ENCODE assay signal across 9 mouse cellular contexts in genomic region chr13:51208378-51209100, GRCm38 (mm10). TPM values are rescaled to one million over a fixed set of nuclear protein-coding genes. Genes with fewer than 3 reads are reported as not detected.
DNase-seq lines count a peak whose midpoint lies in the region; ATAC-seq and TF ChIP-seq lines count a peak whose summit lies in the region.
"Had no signal": no experiment of that assay in that cellular context is flagged by ENCODE, and none has a peak within 500 bp of the region (broad histone marks: within the 10 kb centered on the region; RNA-seq: fewer than 3 reads in every experiment).

No protein-coding gene starts in this region.

- TF ChIP-seq CTCF in lung, postnatal 0 days (IDR thresholded peaks at IDR 0.05), result peak; percentile 62

- no peaks in the 10 kb centered on the region for H3K27me3 ChIP-seq in forebrain, embryonic 14.5 days (replicated peaks; ENCODE audit: control insufficient read depth, insufficient read depth, low read length)
- no peaks in the 10 kb centered on the region for H3K27me3 ChIP-seq in intestine, embryonic 14.5 days (replicated peaks; ENCODE audit: control insufficient read depth, insufficient read depth, low read length)
- H3K27me3 ChIP-seq in lung, postnatal 0 days (replicated peaks; ENCODE audit: insufficient read depth, low read length), result no peaks in the 10 kb centered on the region
- no peaks in the 10 kb centered on the region for H3K27me3 ChIP-seq in stomach, embryonic 14.5 days (ENCODE audit: control insufficient read depth, insufficient read depth, low read length)
- H3K27me3 ChIP-seq: Patski had no signal

- 59% methylated on average over 18 of the region's 18 CpGs for WGBS in forebrain, embryonic 14.5 days
- WGBS in intestine, embryonic 14.5 days, result 51% methylated on average over 18 of the region's 18 CpGs
- WGBS in lung, postnatal 0 days, result 44% methylated on average over 18 of the region's 18 CpGs
- 59% methylated on average over 18 of the region's 18 CpGs for WGBS in stomach, embryonic 14.5 days

- no peak overlapping the region for H3K27ac ChIP-seq in forebrain, embryonic 14.5 days (ENCODE audit: low read depth, low read length)
- H3K27ac ChIP-seq in intestine, embryonic 14.5 days (ENCODE audit: low read depth), result no peak overlapping the region
- no peak overlapping the region for H3K27ac ChIP-seq in lung, postnatal 0 days (ENCODE audit: low read length)
- no peak overlapping the region for H3K27ac ChIP-seq in stomach, embryonic 14.5 days (ENCODE audit: low read length)

- H3K9ac ChIP-seq in forebrain, embryonic 14.5 days (ENCODE audit: low read length), result no peak overlapping the region
- no peak overlapping the region for H3K9ac ChIP-seq in intestine, embryonic 14.5 days (ENCODE audit: low read length)
- no peak overlapping the region for H3K9ac ChIP-seq in lung, postnatal 0 days (replicated peaks; ENCODE audit: low read depth)
- H3K9ac ChIP-seq in stomach, embryonic 14.5 days (replicated peaks; ENCODE audit: low read depth, low read length), result no peak overlapping the region

- H3K4me1 ChIP-seq in forebrain, embryonic 14.5 days (ENCODE audit: control insufficient read depth, insufficient read depth, low read length), result no peaks in the 10 kb centered on the region
- H3K4me1 ChIP-seq in intestine, embryonic 14.5 days (replicated peaks; ENCODE audit: control insufficient read depth, insufficient read depth, low read length), result peaks cover 8% of the 10 kb centered on the region; the same call in 1 of the 2 replicates
- no peaks in the 10 kb centered on the region for H3K4me1 ChIP-seq in lung, postnatal 0 days (ENCODE audit: insufficient read depth, low read depth, low read length)
- no peaks in the 10 kb centered on the region for H3K4me1 ChIP-seq in stomach, embryonic 14.5 days (ENCODE audit: control insufficient read depth, insufficient read depth, low read length)

- peak; percentile 52 for DNase-seq in layer of hippocampus, adult 11-12 months (ENCODE audit: low spot score)
- no peak for DNase-seq in layer of hippocampus, adult 9-10 months (ENCODE audit: low spot score)
- peak; percentile 57 for DNase-seq in forebrain, embryonic 14.5 days (ENCODE audit: low spot score)
- no peak for DNase-seq in intestine, embryonic 14.5 days (ENCODE audit: low spot score)
- DNase-seq in lung, postnatal 0 days (ENCODE audit: low spot score), result peak; percentile 67
- DNase-seq in ovary, postnatal 14 days (ENCODE audit: low spot score), result no peak
- no peak for DNase-seq in cerebellum, adult 9-11 months

- no peak overlapping the region for H3K4me2 ChIP-seq in forebrain, embryonic 14.5 days (ENCODE audit: low read length)
- peak overlapping the region; percentile 36 for H3K4me2 ChIP-seq in intestine, embryonic 14.5 days (ENCODE audit: low read length)
- no peak overlapping the region for H3K4me2 ChIP-seq in lung, postnatal 0 days (replicated peaks; ENCODE audit: low read depth, low read length)
- H3K4me2 ChIP-seq in stomach, embryonic 14.5 days (replicated peaks; ENCODE audit: low read depth, low read length), result no peak overlapping the region

- no peaks in the 10 kb centered on the region for H3K9me3 ChIP-seq in forebrain, embryonic 14.5 days (replicated peaks; ENCODE audit: control insufficient read depth, low read length)
- no peaks in the 10 kb centered on the region for H3K9me3 ChIP-seq in intestine, embryonic 14.5 days (ENCODE audit: control insufficient read depth, low read length)
- no peaks in the 10 kb centered on the region for H3K9me3 ChIP-seq in lung, postnatal 0 days (ENCODE audit: low read length)
- H3K9me3 ChIP-seq in stomach, embryonic 14.5 days (ENCODE audit: control insufficient read depth, low read depth, low read length), result no peaks in the 10 kb centered on the region

- no peaks in the 10 kb centered on the region for H3K36me3 ChIP-seq in forebrain, embryonic 14.5 days (ENCODE audit: control insufficient read depth, insufficient read depth, low read length)
- H3K36me3 ChIP-seq in intestine, embryonic 14.5 days (ENCODE audit: control insufficient read depth, insufficient read depth, low read length), result no peaks in the 10 kb centered on the region
- no peaks in the 10 kb centered on the region for H3K36me3 ChIP-seq in lung, postnatal 0 days (ENCODE audit: insufficient read depth, low read length)
- no peaks in the 10 kb centered on the region for H3K36me3 ChIP-seq in stomach, embryonic 14.5 days (ENCODE audit: control insufficient read depth, insufficient read depth, low read length)

- ATAC-seq in forebrain, embryonic 14.5 days, result peak; percentile 85
- peak; percentile 88; the same call in 1 of the 2 replicates for ATAC-seq in intestine, embryonic 14.5 days (replicated peaks; ENCODE audit: low FRiP score, low TSS enrichment, low read depth)
- peak; percentile 82 for ATAC-seq in lung, postnatal 0 days
- ATAC-seq in stomach, embryonic 14.5 days (ENCODE audit: insufficient number of reproducible peaks, insufficient read depth, low FRiP score, low read depth), result peak; percentile 74
- ATAC-seq: Patski had no signal

- no peak for TF ChIP-seq EP300 in lung, postnatal 0 days (IDR thresholded peaks at IDR 0.05)

- H3K4me3 ChIP-seq in forebrain, embryonic 14.5 days (ENCODE audit: low read depth, low read length), result no peak overlapping the region
- H3K4me3 ChIP-seq in intestine, embryonic 14.5 days (ENCODE audit: low read depth, low read length), result peak overlapping the region; percentile 26; the same call in 1 of the 2 replicates
- no peak overlapping the region for H3K4me3 ChIP-seq in lung, postnatal 0 days (ENCODE audit: low read depth, low read length)
- no peak overlapping the region for H3K4me3 ChIP-seq in stomach, embryonic 14.5 days (ENCODE audit: low read depth, low read length)

RNA-seq across cellular contexts. Expression of gene Nxnl2, which starts 37.7 kb away (rescaled TPM):
- 0.91 and 1.1 TPM in 2 replicates for polyA plus RNA-seq in forebrain, embryonic 14.5 days (2014; fragmentation: Nextera tagmentation; extraction: Ambion mirVana)
- polyA plus RNA-seq in intestine, embryonic 14.5 days (2014; fragmentation: Nextera tagmentation; extraction: Ambion mirVana), result 2.1 and 2.2 TPM in 2 replicates
- 1.0 and 1.3 TPM in 2 replicates for polyA plus RNA-seq in lung, postnatal 0 days (2015; fragmentation: Nextera tagmentation; extraction: Ambion mirVana)
- 1.0 and 1.1 TPM in 2 replicates for polyA plus RNA-seq in stomach, embryonic 14.5 days (2014; fragmentation: Nextera tagmentation; extraction: Ambion mirVana)

Comparison
In these comparisons a context has a peak if more than half of its experiments do, and no peak if none do; other contexts are left out.
1. DNase-seq: peak in layer of hippocampus, adult 11-12 months (single experiment), forebrain, embryonic 14.5 days (single experiment) and lung, postnatal 0 days (single experiment); none in layer of hippocampus, adult 9-10 months (single experiment), intestine, embryonic 14.5 days (single experiment), ovary, postnatal 14 days (single experiment) and cerebellum, adult 9-11 months (single experiment).
2. Peak in every context shown above with its lines, with median percentiles within 50 percentile points of each other: ATAC-seq.